Mouse (Mus musculus) midbrain, embryonic 13.5 days (tissue): ENCODE measurements at regions not wholly inside any gene's neighbourhood (a gene's known extent, or its start where the extent isn't known, plus 50 kb on each side); places are given as distances from the start of the nearest gene placed in this dataset.

Experiments
- ATAC-seq: fragments of 200-750 bp; cut with Nextera tagmentation; 2 replicates; pipeline ENCODE4 v1.8.0; 2017; ENCODE audit warnings: mild to moderate bottlenecking, moderate TSS enrichment, moderate library complexity
- H3K27ac ChIP-seq: fragments of 300-500 bp; sonication (generic); 2 replicates; pipeline ENCODE4 v1.5.1; 2015; ENCODE audit warnings: inconsistent platforms, mild to moderate bottlenecking, moderate library complexity
- H3K27me3 ChIP-seq: fragments of 300-500 bp; sonication (generic); 2 replicates; pipeline ENCODE4 v1.6.1; 2015; ENCODE audit warnings: mild to moderate bottlenecking, inconsistent platforms
- H3K36me3 ChIP-seq: fragments of 300-500 bp; sonication (generic); 2 replicates; pipeline ENCODE4 v1.6.1; 2015; ENCODE audit warnings: mild to moderate bottlenecking, inconsistent platforms
- H3K4me1 ChIP-seq: fragments of 300-500 bp; sonication (generic); replicated peaks from 2 replicates; pipeline ENCODE4 v1.6.1; 2015; ENCODE audit warnings: inconsistent platforms
- H3K4me2 ChIP-seq: fragments of 300-500 bp; sonication (generic); replicated peaks from 2 replicates; pipeline ENCODE4 v1.6.1; 2015; ENCODE audit warnings: moderate library complexity, mild to moderate bottlenecking, inconsistent platforms
- H3K4me3 ChIP-seq: fragments of 300-500 bp; sonication (generic); replicated peaks from 2 replicates; pipeline ENCODE4 v1.5.1; 2015; ENCODE audit warnings: mild to moderate bottlenecking, inconsistent platforms
- H3K9ac ChIP-seq: fragments of 300-500 bp; sonication (generic); replicated peaks from 2 replicates; pipeline ENCODE4 v1.6.1; 2015; ENCODE audit warnings: mild to moderate bottlenecking, inconsistent platforms
- H3K9me3 ChIP-seq: fragments of 300-500 bp; sonication (generic); 2 replicates; pipeline ENCODE4 v1.6.1; 2016; ENCODE audit warnings: mild to moderate bottlenecking, inconsistent platforms
- WGBS: fragments of 180-500 bp; shearing (Covaris S2); methylation state at CpG from one replicate; pipeline ENCODE4 v1.1.7; 2015; 5-methylcytosine and 5-hydroxymethylcytosine counted together

GRCm38 (mm10) chr10:7264721-7265120, 52.7 kb upstream of the Cnksr3 start:
- WGBS = 72% methylated on average over 4 of the region's 4 CpGs
- peaks cover 10% of the 10 kb centered on the region; the same call in 1 of the 2 replicates for H3K4me1 ChIP-seq
- no peaks in the 10 kb centered on the region for H3K9me3 ChIP-seq
- no peaks in the 10 kb centered on the region for H3K27me3 ChIP-seq
- H3K9ac ChIP-seq = no peak overlapping the region
- ATAC-seq = no peak; the same call in 1 of the 2 replicates
- H3K36me3 ChIP-seq = no peaks in the 10 kb centered on the region
- no peak overlapping the region for H3K4me3 ChIP-seq
- H3K27ac ChIP-seq = no peak overlapping the region
- no peak overlapping the region for H3K4me2 ChIP-seq
